ENCODE assay signal across 23 mouse cellular contexts in the genomic region with DNA sequence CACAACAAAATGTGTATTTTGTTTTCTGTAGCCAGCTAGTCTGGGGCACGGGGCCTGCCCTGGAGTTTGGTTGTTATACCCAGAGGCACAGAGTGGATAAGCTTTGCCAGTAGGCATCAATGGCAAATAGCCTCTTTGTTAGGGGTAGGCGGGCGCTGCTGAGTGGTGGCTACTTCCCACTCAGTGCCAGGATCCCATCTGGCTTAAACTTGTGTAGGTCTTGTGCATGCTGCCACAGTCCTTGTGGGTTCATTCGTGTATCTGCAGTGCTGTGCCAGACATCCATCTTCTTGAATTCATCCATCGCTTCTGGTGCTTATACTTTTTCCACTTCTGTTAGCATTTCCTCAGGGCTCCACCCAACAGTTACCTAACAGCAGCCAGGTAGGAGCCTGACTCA.
DNase-seq lines count a peak whose midpoint lies in the region; ATAC-seq and TF ChIP-seq lines count a peak whose summit lies in the region.
"Had no signal": no experiment of that assay in that cellular context is flagged by ENCODE, and none has a peak within 500 bp of the region (broad histone marks: within the 10 kb centered on the region; RNA-seq: fewer than 3 reads in every experiment).

No protein-coding gene starts in this region.

- H3K4me2 ChIP-seq in forebrain, embryonic 14.5 days (ENCODE audit: low read length) = no peak overlapping the region
- H3K4me2 ChIP-seq in forebrain, postnatal 0 days (ENCODE audit: low read depth) = no peak overlapping the region
- H3K4me2 ChIP-seq in hindbrain, embryonic 16.5 days (ENCODE audit: low read length) = no peak overlapping the region
- no peak overlapping the region for H3K4me2 ChIP-seq in hindbrain, embryonic 13.5 days
- H3K4me2 ChIP-seq: embryonic facial prominence, embryonic 12.5 days; embryonic facial prominence, embryonic 15.5 days; heart, embryonic 11.5 days; hindbrain, embryonic 14.5 days; intestine, embryonic 15.5 days had no signal

- TF ChIP-seq CTCF in forebrain, postnatal 0 days (IDR thresholded peaks at IDR 0.05; ENCODE audit: low read depth) = no peak

- H3K4me1 ChIP-seq in forebrain, embryonic 14.5 days (ENCODE audit: control insufficient read depth, insufficient read depth, low read length) = no peaks in the 10 kb centered on the region
- H3K4me1 ChIP-seq in forebrain, postnatal 0 days (ENCODE audit: insufficient read depth) = no peaks in the 10 kb centered on the region
- H3K4me1 ChIP-seq in hindbrain, embryonic 16.5 days (ENCODE audit: control insufficient read depth, insufficient read depth, low read depth, low read length) = no peaks in the 10 kb centered on the region
- no peaks in the 10 kb centered on the region for H3K4me1 ChIP-seq in hindbrain, embryonic 13.5 days (replicated peaks)
- H3K4me1 ChIP-seq: embryonic facial prominence, embryonic 12.5 days; embryonic facial prominence, embryonic 15.5 days; intestine, embryonic 15.5 days had no signal

- DNase-seq in forebrain, embryonic 14.5 days (ENCODE audit: low spot score) = peak; percentile 39
- no peak for DNase-seq in forebrain, postnatal 0 days
- peak; percentile 9 for DNase-seq in layer of hippocampus, adult 9-11 months
- no peak for DNase-seq in layer of hippocampus, adult 9-10 months (ENCODE audit: low spot score)
- peak; percentile 24 for DNase-seq in brain, adult 2 months (ENCODE audit: low read depth, low spot score)
- DNase-seq in left cerebral cortex, postnatal 10 days (ENCODE audit: extremely low spot score in 1 of 2, low spot score in 2 of 2) = no peak
- DNase-seq: adrenal gland, adult 8-10 months; adrenal gland, postnatal 25 days; cerebellum, adult 11 months; cerebellum, adult 2 months; cerebellum, adult 9-11 months; cerebellum, postnatal 25 days; gastrocnemius, adult 2 months; gastrocnemius, postnatal 14 days; heart, adult 11 months had no signal

- no peak for ATAC-seq in forebrain, embryonic 14.5 days
- ATAC-seq in forebrain, postnatal 0 days = no peak
- peak; percentile 40; the same call in 1 of the 2 replicates for ATAC-seq in hindbrain, embryonic 16.5 days
- ATAC-seq in hindbrain, embryonic 13.5 days (ENCODE audit: low FRiP score) = no peak
- ATAC-seq: activated CD4-positive, CD25-positive, alpha-beta regulatory T cell, adult 4 months; intestine, embryonic 15.5 days had no signal

- H3K4me3 ChIP-seq in forebrain, embryonic 14.5 days (ENCODE audit: low read depth, low read length) = no peak overlapping the region
- H3K4me3 ChIP-seq in forebrain, postnatal 0 days (ENCODE audit: low read depth, low read length) = no peak overlapping the region
- no peak overlapping the region for H3K4me3 ChIP-seq in hindbrain, embryonic 16.5 days (ENCODE audit: low read length)
- H3K4me3 ChIP-seq in hindbrain, embryonic 13.5 days = no peak overlapping the region
- H3K4me3 ChIP-seq: embryonic facial prominence, embryonic 12.5 days; embryonic facial prominence, embryonic 15.5 days; gastrocnemius, adult 2 months; intestine, embryonic 15.5 days had no signal

- H3K27ac ChIP-seq in forebrain, embryonic 14.5 days (ENCODE audit: low read depth, low read length) = no peak overlapping the region
- no peak overlapping the region for H3K27ac ChIP-seq in forebrain, postnatal 0 days (ENCODE audit: low read depth, low read length)
- H3K27ac ChIP-seq in hindbrain, embryonic 16.5 days (ENCODE audit: low read depth, low read length) = no peak overlapping the region
- no peak overlapping the region for H3K27ac ChIP-seq in hindbrain, embryonic 13.5 days
- H3K27ac ChIP-seq: embryonic facial prominence, embryonic 12.5 days; embryonic facial prominence, embryonic 15.5 days; gastrocnemius, adult 2 months; hindbrain, embryonic 14.5 days; intestine, embryonic 15.5 days had no signal

- intact Hi-C loops in left cerebral cortex, postnatal 10 days (cut with DNase I) = no loop called here

- no peaks in the 10 kb centered on the region for H3K27me3 ChIP-seq in forebrain, embryonic 14.5 days (replicated peaks; ENCODE audit: control insufficient read depth, insufficient read depth, low read length)
- no peaks in the 10 kb centered on the region; the same call in 1 of the 2 replicates for H3K27me3 ChIP-seq in forebrain, postnatal 0 days (ENCODE audit: insufficient read depth, low read length)
- no peaks in the 10 kb centered on the region for H3K27me3 ChIP-seq in hindbrain, embryonic 16.5 days (replicated peaks; ENCODE audit: control insufficient read depth, insufficient read depth, low read length)
- H3K27me3 ChIP-seq in hindbrain, embryonic 13.5 days = no peaks in the 10 kb centered on the region
- H3K27me3 ChIP-seq: embryonic facial prominence, embryonic 12.5 days; embryonic facial prominence, embryonic 15.5 days; intestine, embryonic 15.5 days had no signal

- no peak overlapping the region for H3K9ac ChIP-seq in forebrain, embryonic 14.5 days (ENCODE audit: low read length)
- H3K9ac ChIP-seq in forebrain, postnatal 0 days = no peak overlapping the region
- H3K9ac ChIP-seq in hindbrain, embryonic 16.5 days (ENCODE audit: low read depth, low read length) = no peak overlapping the region
- no peak overlapping the region for H3K9ac ChIP-seq in hindbrain, embryonic 13.5 days
- H3K9ac ChIP-seq: embryonic facial prominence, embryonic 12.5 days; embryonic facial prominence, embryonic 15.5 days; hindbrain, embryonic 14.5 days; intestine, embryonic 15.5 days had no signal

- H3K36me3 ChIP-seq in forebrain, embryonic 14.5 days (ENCODE audit: control insufficient read depth, insufficient read depth, low read length) = no peaks in the 10 kb centered on the region
- H3K36me3 ChIP-seq in forebrain, postnatal 0 days (ENCODE audit: insufficient read depth) = no peaks in the 10 kb centered on the region
- H3K36me3 ChIP-seq in hindbrain, embryonic 16.5 days (ENCODE audit: control insufficient read depth, insufficient read depth, low read length) = no peaks in the 10 kb centered on the region
- H3K36me3 ChIP-seq in hindbrain, embryonic 13.5 days = no peaks in the 10 kb centered on the region
- H3K36me3 ChIP-seq: embryonic facial prominence, embryonic 12.5 days; embryonic facial prominence, embryonic 15.5 days; intestine, embryonic 15.5 days had no signal

- WGBS in forebrain, embryonic 14.5 days = 71% methylated on average over 5 of the region's 5 CpGs
- WGBS in forebrain, postnatal 0 days = 63% methylated on average over 5 of the region's 5 CpGs
- 79% methylated on average over 5 of the region's 5 CpGs for WGBS in hindbrain, embryonic 16.5 days
- 91% methylated on average over 5 of the region's 5 CpGs for WGBS in hindbrain, embryonic 13.5 days

- H3K9me3 ChIP-seq in forebrain, embryonic 14.5 days (replicated peaks; ENCODE audit: control insufficient read depth, low read length) = no peaks in the 10 kb centered on the region
- no peaks in the 10 kb centered on the region for H3K9me3 ChIP-seq in forebrain, postnatal 0 days (ENCODE audit: low read length)
- H3K9me3 ChIP-seq in hindbrain, embryonic 16.5 days (ENCODE audit: control insufficient read depth, low read length) = no peaks in the 10 kb centered on the region
- H3K9me3 ChIP-seq in hindbrain, embryonic 13.5 days = no peaks in the 10 kb centered on the region
- H3K9me3 ChIP-seq: embryonic facial prominence, embryonic 12.5 days; embryonic facial prominence, embryonic 15.5 days; intestine, embryonic 15.5 days had no signal

Comparison
In these comparisons a context has a peak if more than half of its experiments do, and no peak if none do; other contexts are left out.
1. DNase-seq: peak in forebrain, embryonic 14.5 days (single experiment), layer of hippocampus, adult 9-11 months (single experiment) and brain, adult 2 months (single experiment); none in forebrain, postnatal 0 days (single experiment), layer of hippocampus, adult 9-10 months (single experiment) and left cerebral cortex, postnatal 10 days (0 of 2).